Mouse (Mus musculus) heart, adult 2 months (tissue): ENCODE results near the gene Rarres2. TPM values are rescaled to one million over a fixed set of nuclear protein-coding genes. Genes with fewer than 3 reads are reported as not detected.
"Not testable (repeated sequence)": the region's sequence is repeated elsewhere in the genome, so short reads cannot be mapped to it uniquely, and the experiment has no call there.

Experiments
- DNase-seq, 2 experiments: peaks; one replicate each; pipeline ENCODE4 v3.0.0; 2021
- H3K27ac ChIP-seq: fragments of 200-600 bp; 2 replicates; pipeline ENCODE4 v1.8.1; 2022
- H3K27me3 ChIP-seq: fragments of 200-500 bp; 2 replicates; pipeline ENCODE4 v1.6.1; 2012; ENCODE audit warnings: mild to moderate bottlenecking, low read length, inconsistent platforms, mixed read lengths; ENCODE audit not compliant: control insufficient read depth, insufficient read depth
- H3K36me3 ChIP-seq: fragments of 200-500 bp; 2 replicates; pipeline ENCODE4 v1.6.1; 2012; ENCODE audit warnings: low read length, inconsistent platforms; ENCODE audit not compliant: control insufficient read depth, insufficient read depth
- H3K4me1 ChIP-seq: fragments of 200-500 bp; 2 replicates; pipeline ENCODE4 v1.6.1; 2011; ENCODE audit warnings: low read length; ENCODE audit not compliant: control insufficient read depth, insufficient read depth
- H3K4me3 ChIP-seq: fragments of 200-600 bp; 2 replicates; pipeline ENCODE4 v1.8.1; 2022
- H3K79me2 ChIP-seq: fragments of 200-500 bp; replicated peaks from 2 replicates; pipeline ENCODE4 v1.6.1; 2012; ENCODE audit warnings: mild to moderate bottlenecking, inconsistent platforms, low read length, moderate library complexity, mixed read lengths; ENCODE audit not compliant: control insufficient read depth, insufficient read depth
- H3K9ac ChIP-seq: fragments of 200-500 bp; 2 replicates; pipeline ENCODE4 v1.6.1; 2012; ENCODE audit warnings: low read depth, mild to moderate bottlenecking, control low read depth, inconsistent platforms, low read length, mixed read lengths
- CTCF ChIP-seq: fragments of 200-600 bp; IDR thresholded peaks from 2 replicates; pipeline ENCODE4 v1.8.1; 2022; ENCODE audit warnings: antibody characterized with exemption, mild to moderate bottlenecking, moderate library complexity
- EP300 ChIP-seq: fragments of 200-500 bp; IDR thresholded peaks from 2 replicates; pipeline ENCODE4 v1.6.1; 2011; ENCODE audit warnings: low read depth, low read length, control low read depth; ENCODE audit not compliant: insufficient read depth
- POLR2A ChIP-seq: fragments of 200-500 bp; IDR thresholded peaks from 2 replicates; pipeline ENCODE4 v1.6.1; 2011; ENCODE audit warnings: mild to moderate bottlenecking, low read depth, low read length, control low read depth; ENCODE audit not compliant: insufficient read depth
- WGBS: fragments of 180-500 bp; shearing (Covaris S2); methylation state at CpG from one replicate; pipeline ENCODE4 v1.1.7; 2018; 5-methylcytosine and 5-hydroxymethylcytosine counted together
- intact Hi-C: fragments of 180-260 bp; cut with DNase I; formaldehyde crosslinking; loops from one replicate; pipeline ENCODE4 v1.15.1; 2025
- polyA plus RNA-seq: library from polyadenylated mRNA; depleted of rRNA; stranded (reverse); fragments of >200 nt; gene quantifications from 2 replicates; pipeline ENCODE4 v1.2.3, GENCODE M21; 2012; rRNA removed
- total RNA-seq, 2 experiments: library from RNA; stranded (reverse); gene quantifications; 2 replicates each; pipeline ENCODE4 v1.2.3; 2021

Gene Rarres2
- total and polyA plus RNA-seq, 3 experiments, result 70.9 to 99.3 (median 82.4) TPM

DNA sequence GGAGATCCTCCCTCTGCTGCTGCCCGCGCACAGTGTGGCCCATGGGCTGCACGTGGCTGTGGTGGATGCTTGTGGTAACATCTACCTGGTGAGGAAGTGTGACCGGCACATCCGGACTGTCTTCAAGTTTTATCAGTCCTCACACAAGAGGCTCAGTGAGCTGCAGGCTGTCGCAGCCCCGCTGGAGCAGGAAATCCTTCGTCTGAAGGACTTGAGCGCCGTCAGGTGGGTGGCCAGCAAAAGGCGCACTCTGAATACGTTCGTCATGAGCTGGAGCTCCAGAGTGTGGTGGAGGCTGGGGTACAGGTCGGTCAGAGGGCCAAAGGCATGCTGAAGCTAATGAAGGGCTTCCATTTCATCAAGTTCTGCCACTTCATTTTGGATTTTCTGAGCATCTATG lies 43.3 kb downstream of the Rarres2 start:
- WGBS, result 73% methylated on average over 14 of the region's 14 CpGs
- Histone ChIP-seq H3K4me1 (no peaks in the 10 kb centered on the region; the same call in 1 of the 2 replicates), H3K9ac (no peak overlapping the region), H3K27ac (no peak overlapping the region), H3K27me3 (no peaks in the 10 kb centered on the region), H3K4me3 (no peak overlapping the region), H3K79me2 (no peaks in the 10 kb centered on the region), H3K36me3 (no peaks in the 10 kb centered on the region)
- DNase-seq, result no peak
- TF ChIP-seq EP300, result no peak
- no peak for TF ChIP-seq POLR2A
- no peak for TF ChIP-seq CTCF
- intact Hi-C loops, result no loop called here

DNA sequence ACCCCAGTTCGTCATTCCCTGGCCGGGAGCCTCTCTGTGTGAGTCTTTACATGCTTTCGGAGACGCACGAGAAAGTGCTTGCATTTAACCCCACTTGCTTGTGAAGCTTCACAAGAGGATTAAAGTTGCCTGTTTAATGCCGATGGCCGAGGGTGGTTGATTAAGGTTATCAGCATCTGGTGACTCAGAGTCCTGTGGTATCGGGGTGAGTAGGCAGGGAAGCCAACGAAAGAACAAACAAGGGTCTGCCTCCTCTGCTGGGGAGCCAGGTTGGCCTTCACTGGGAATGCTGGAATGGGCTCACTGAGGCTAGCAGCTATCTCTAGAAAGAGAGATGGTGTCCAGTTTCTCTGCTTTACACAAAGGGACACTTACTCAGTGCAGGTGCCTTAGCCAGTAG lies 44.7 kb downstream of the Rarres2 start:
- Histone ChIP-seq H3K27me3 (no peaks in the 10 kb centered on the region), H3K79me2 (no peaks in the 10 kb centered on the region), H3K27ac (no peak overlapping the region), H3K4me1 (no peaks in the 10 kb centered on the region; the same call in 1 of the 2 replicates), H3K9ac (no peak overlapping the region), H3K36me3 (no peaks in the 10 kb centered on the region), H3K4me3 (no peak overlapping the region)
- WGBS, result 84% methylated on average over 9 of the region's 9 CpGs
- DNase-seq, result no peak
- no peak for TF ChIP-seq CTCF
- no peak for TF ChIP-seq POLR2A
- TF ChIP-seq EP300, result no peak
- intact Hi-C loops, result no loop called here

DNA sequence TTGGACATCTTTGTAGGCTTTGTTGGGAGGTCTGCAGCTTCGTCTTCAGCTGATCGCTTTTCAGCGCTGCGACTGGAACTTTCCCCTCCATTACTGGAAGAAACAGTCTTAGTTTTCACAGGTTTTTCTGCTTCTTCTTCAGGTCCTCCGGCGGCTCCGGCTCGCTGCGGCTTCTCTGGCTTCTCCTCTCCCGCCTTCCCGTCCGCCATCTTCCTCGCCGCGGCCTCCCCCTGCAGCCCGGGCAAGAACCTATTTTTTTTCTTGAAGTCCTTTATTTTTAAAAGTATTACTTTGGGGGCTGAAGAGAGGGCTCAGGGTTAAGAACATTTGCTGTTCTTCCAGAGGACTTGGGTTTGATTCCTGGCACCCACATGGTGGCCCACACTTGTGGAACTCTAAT lies 47.7 kb downstream of the Rarres2 start:
- DNase-seq, H3K4me1 ChIP-seq, H3K9ac ChIP-seq, H3K79me2 ChIP-seq, H3K27me3 ChIP-seq, H3K36me3 ChIP-seq, intact Hi-C loops, H3K27ac ChIP-seq, H3K4me3 ChIP-seq: not testable (repeated sequence)
- WGBS, result 96% methylated on average over 16 of the region's 16 CpGs

Other genes with a start within 250 kb of the Rarres2 start
- gene Krba1, start 177.2 kb downstream of the Rarres2 start, total RNA-seq, result 10 to 100 TPM; 16.1 to 21.0 TPM
- gene Krba1, start 177.2 kb downstream of the Rarres2 start, polyA plus RNA-seq, result 20.6 and 23.8 TPM in 2 replicates
- gene Zfp467, start 127.0 kb downstream of the Rarres2 start, total RNA-seq, result 10 to 100 TPM in 1 of 2 experiments, 1 to 10 TPM in 1; 9.7 to 11.8 TPM
- 11.0 and 13.0 TPM in 2 replicates for gene Zfp467, start 127.0 kb downstream of the Rarres2 start, polyA plus RNA-seq
- under 1 TPM; 0.18 to 0.47 TPM for gene Sspo, start 124.6 kb downstream of the Rarres2 start, total RNA-seq
- 0.85 and 1.7 TPM in 2 replicates for gene Sspo, start 124.6 kb downstream of the Rarres2 start, polyA plus RNA-seq
- 10 to 100 TPM; 17.8 to 18.1 TPM for gene Atp6v0e2, start 35.2 kb downstream of the Rarres2 start, total RNA-seq
- 18.5 and 24.3 TPM in 2 replicates for gene Atp6v0e2, start 35.2 kb downstream of the Rarres2 start, polyA plus RNA-seq
- gene Lrrc61, start 18.0 kb downstream of the Rarres2 start, total RNA-seq, result 10 to 100 TPM; 14.9 to 16.6 TPM
- gene Lrrc61, start 18.0 kb downstream of the Rarres2 start, polyA plus RNA-seq, result 13.9 and 19.8 TPM in 2 replicates
- not detected for gene Gm45021, start 16.8 kb upstream of the Rarres2 start, total RNA-seq
- not detected in 2 replicates for gene Gm45021, start 16.8 kb upstream of the Rarres2 start, polyA plus RNA-seq
- 10 to 100 TPM; 30.0 to 33.2 TPM for gene Repin1, start 21.1 kb upstream of the Rarres2 start, total RNA-seq
- gene Repin1, start 21.1 kb upstream of the Rarres2 start, polyA plus RNA-seq, result 27.7 and 33.1 TPM in 2 replicates
- not detected for gene Gm44965, start 21.2 kb upstream of the Rarres2 start, total RNA-seq
- not detected in 2 replicates for gene Gm44965, start 21.2 kb upstream of the Rarres2 start, polyA plus RNA-seq
- 10 to 100 TPM; 11.8 to 12.9 TPM for gene Zfp775, start 29.3 kb upstream of the Rarres2 start, total RNA-seq
- gene Zfp775, start 29.3 kb upstream of the Rarres2 start, polyA plus RNA-seq, result 6.2 and 7.0 TPM in 2 replicates
- gene AI854703, start 54.0 kb upstream of the Rarres2 start, total RNA-seq, result under 1 TPM; 0.16 to 0.29 TPM
- gene AI854703, start 54.0 kb upstream of the Rarres2 start, polyA plus RNA-seq, result 0.68 and 1.1 TPM in 2 replicates
- 1 to 10 TPM; 7.1 to 7.6 TPM for gene Gimap8, start 74.4 kb upstream of the Rarres2 start, total RNA-seq
- 4.1 and 7.3 TPM in 2 replicates for gene Gimap8, start 74.4 kb upstream of the Rarres2 start, polyA plus RNA-seq
- gene Gimap9, start 103.3 kb upstream of the Rarres2 start, total RNA-seq, result 1 to 10 TPM; 3.1 to 3.4 TPM
- 1.8 and 3.7 TPM in 2 replicates for gene Gimap9, start 103.3 kb upstream of the Rarres2 start, polyA plus RNA-seq
- gene Gimap4, start 111.8 kb upstream of the Rarres2 start, total RNA-seq, result 10 to 100 TPM; 22.4 to 25.3 TPM
- 28.1 and 42.1 TPM in 2 replicates for gene Gimap4, start 111.8 kb upstream of the Rarres2 start, polyA plus RNA-seq
- gene Gimap6, start 135.4 kb upstream of the Rarres2 start, total RNA-seq, result 10 to 100 TPM; 34.3 to 38.1 TPM
- 19.2 and 28.6 TPM in 2 replicates for gene Gimap6, start 135.4 kb upstream of the Rarres2 start, polyA plus RNA-seq
- gene Gm28053, start 145.8 kb upstream of the Rarres2 start, total RNA-seq, result 1 to 10 TPM; 3.4 to 5.6 TPM
- not detected in 2 replicates for gene Gm28053, start 145.8 kb upstream of the Rarres2 start, polyA plus RNA-seq
- under 1 TPM in 1 of 2 experiments, not detected in 1; 0.77 TPM for gene Gimap7, start 145.8 kb upstream of the Rarres2 start, total RNA-seq
- 0.29 and 0.70 TPM in 2 replicates for gene Gimap7, start 145.8 kb upstream of the Rarres2 start, polyA plus RNA-seq
- 1 to 10 TPM; 8.9 to 9.4 TPM for gene Gimap1, start 166.3 kb upstream of the Rarres2 start, total RNA-seq
- gene Gimap1, start 166.3 kb upstream of the Rarres2 start, polyA plus RNA-seq, result 5.9 and 6.6 TPM in 2 replicates
- 1 to 10 TPM; 4.6 to 5.1 TPM for gene Gimap5, start 173.4 kb upstream of the Rarres2 start, total RNA-seq
- 6.2 and 6.6 TPM in 2 replicates for gene Gimap5, start 173.4 kb upstream of the Rarres2 start, polyA plus RNA-seq
- 1 to 10 TPM; 1.0 to 1.5 TPM for gene Gimap3, start 198.1 kb upstream of the Rarres2 start, total RNA-seq
- 3.0 and 4.8 TPM in 2 replicates for gene Gimap3, start 198.1 kb upstream of the Rarres2 start, polyA plus RNA-seq